Mouse (Mus musculus): ENCODE results near the gene Nav2.

- TF ChIP-seq CTCF (conservative IDR thresholded peaks at IDR 0.05; ENCODE audit: low read length), result no peak
- no peak for TF ChIP-seq POU5F1 (IDR thresholded peaks at IDR 0.05; ENCODE audit: borderline replicate concordance, low read length)
- TF ChIP-seq NANOG (IDR thresholded peaks at IDR 0.05; ENCODE audit: borderline replicate concordance, low read length), result no peak
Observed at GRCm38 (mm10) chr7:49119016-49119415, 210.5 kb downstream of the Nav2 start.

Data from E14TG2a.4 (cell line).